Mouse (Mus musculus) embryonic facial prominence, embryonic 10.5 days (tissue): ENCODE results near the gene Zfp760. TPM values are rescaled to one million over a fixed set of nuclear protein-coding genes. Genes with fewer than 3 reads are reported as not detected.
A peak's percentile ranks its signal among the peaks of the same experiment; 100 is the strongest.

Experiments
- DNase-seq: peaks from one replicate; pipeline ENCODE4 v3.0.0-alpha.2; 2017; ENCODE audit warnings: low spot score
- H3K27ac ChIP-seq: fragments of 300-500 bp; sonication (generic); replicated peaks from 2 replicates; pipeline ENCODE4 v1.5.1; 2016; ENCODE audit warnings: mild to moderate bottlenecking
- H3K27me3 ChIP-seq: fragments of 300-500 bp; sonication (generic); replicated peaks from 2 replicates; pipeline ENCODE4 v1.6.1; 2016; ENCODE audit warnings: low read depth, mild to moderate bottlenecking; ENCODE audit not compliant: poor library complexity, severe bottlenecking
- H3K36me3 ChIP-seq: fragments of 300-500 bp; sonication (generic); replicated peaks from 2 replicates; pipeline ENCODE4 v1.6.1; 2016; ENCODE audit warnings: mild to moderate bottlenecking, moderate library complexity
- H3K4me1 ChIP-seq: fragments of 300-500 bp; sonication (generic); 2 replicates; pipeline ENCODE4 v1.6.1; 2016
- H3K4me3 ChIP-seq: fragments of 300-500 bp; sonication (generic); 2 replicates; pipeline ENCODE4 v1.5.1; 2016; ENCODE audit warnings: mild to moderate bottlenecking, moderate library complexity
- H3K9me3 ChIP-seq: fragments of 300-500 bp; sonication (generic); 2 replicates; pipeline ENCODE4 v1.6.1; 2016; ENCODE audit warnings: mild to moderate bottlenecking
- WGBS: fragments of 180-500 bp; shearing (Covaris S2); methylation state at CpG from one replicate; pipeline ENCODE4 v1.1.7; 2016; 5-methylcytosine and 5-hydroxymethylcytosine counted together
- polyA plus RNA-seq: library from polyadenylated mRNA; unstranded; fragments of >200 nt; fragmentation: Nextera tagmentation; extraction: Ambion mirVana; gene quantifications from 2 replicates; pipeline ENCODE4 v1.2.1, GENCODE M21; 2016

Zfp760 gene
- polyA plus RNA-seq, 1 experiment from 2014 or later, result 19.7 TPM

DNA sequence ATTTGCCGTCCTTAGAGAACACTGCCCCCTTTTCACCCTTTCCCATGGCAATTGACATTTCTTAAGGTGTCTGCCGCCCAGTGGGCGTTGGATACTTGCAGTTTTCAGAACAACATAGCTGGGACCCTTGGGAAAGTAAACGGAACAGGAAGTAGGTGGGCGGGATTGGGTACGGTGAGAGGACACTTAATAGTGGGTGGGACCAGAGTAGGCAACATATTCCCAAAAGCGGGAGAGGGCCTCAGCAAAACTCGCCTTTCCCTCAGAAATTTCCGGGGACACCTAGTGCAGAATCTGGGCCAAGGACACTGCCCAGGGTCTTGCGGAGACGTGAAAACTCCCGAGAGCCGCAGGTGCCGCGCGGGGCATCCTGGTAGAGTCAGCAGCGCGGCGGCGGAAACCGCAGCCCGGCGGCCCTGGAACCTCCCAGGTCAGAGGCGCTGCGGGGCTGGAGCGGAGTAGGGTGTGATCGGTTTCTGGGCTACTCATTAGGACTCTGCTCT, 26.0 kb downstream of the Zfp760 start:
- Histone ChIP-seq H3K36me3 (peaks cover 19% of the 10 kb centered on the region), H3K4me1 (peaks cover 4% of the 10 kb centered on the region), H3K27ac (peak overlapping the region; percentile 91), H3K27me3 (no peaks in the 10 kb centered on the region), H3K9me3 (no peaks in the 10 kb centered on the region), H3K4me3 (peak overlapping the region; percentile 76)
- peak; percentile 82 for DNase-seq
- WGBS, result under 1% methylated on average over 27 of the region's 27 CpGs

GRCm38 (mm10) chr17:21752791-21753190, 45.2 kb downstream of the Zfp760 start:
- H3K36me3 ChIP-seq, result peaks cover 4% of the 10 kb centered on the region; the same call in 1 of the 2 replicates
- H3K9me3 ChIP-seq, result no peaks in the 10 kb centered on the region
- no peak overlapping the region for H3K4me3 ChIP-seq
- DNase-seq, result no peak
- peaks cover 8% of the 10 kb centered on the region for H3K4me1 ChIP-seq
- peaks cover 12% of the 10 kb centered on the region for H3K27me3 ChIP-seq
- H3K27ac ChIP-seq, result no peak overlapping the region
- WGBS, result 79% methylated on average over 2 of the region's 2 CpGs

DNA sequence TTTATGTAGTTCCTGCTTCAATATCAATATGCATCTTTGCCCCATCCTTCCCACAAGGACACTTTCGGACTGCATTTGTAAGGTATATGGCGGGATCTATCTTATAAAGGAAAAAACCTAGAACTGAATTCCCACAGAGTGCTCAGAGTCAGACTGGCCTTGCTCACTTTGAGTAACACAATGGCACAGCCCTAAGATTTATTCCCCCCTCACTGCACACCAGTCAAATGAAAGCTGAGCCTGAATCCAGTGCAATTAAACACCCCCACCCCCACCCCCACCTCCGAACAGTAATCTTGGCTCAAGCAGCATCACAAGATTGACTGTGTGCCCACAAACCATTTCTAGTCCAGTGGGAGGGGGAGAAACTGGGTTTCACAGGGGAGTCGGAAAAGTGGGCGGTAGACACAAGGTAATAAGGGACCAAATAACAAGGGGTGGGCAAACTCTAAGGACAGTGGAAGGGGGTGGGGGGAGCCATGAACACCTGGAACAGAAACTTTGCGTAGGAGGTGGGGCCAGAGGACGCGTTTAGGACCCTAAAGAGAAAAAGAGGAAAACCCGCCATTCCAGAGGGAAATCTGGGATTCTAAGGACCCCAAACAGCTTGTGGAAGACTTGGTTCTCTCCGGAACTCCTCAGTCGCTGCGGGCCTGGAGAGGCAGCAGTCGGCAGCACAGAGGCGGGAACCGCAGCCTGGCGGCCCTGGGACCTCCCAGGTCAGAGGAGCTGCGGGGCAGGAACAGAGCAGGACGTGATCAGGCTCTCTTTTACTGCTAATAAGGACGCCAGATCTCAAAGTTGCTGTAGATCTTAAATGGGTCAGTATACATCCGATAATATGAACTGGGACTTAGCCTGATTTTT, 46.0 kb downstream of the Zfp760 start:
- no peaks in the 10 kb centered on the region for H3K36me3 ChIP-seq
- no peak overlapping the region; the same call in 1 of the 2 replicates for H3K27ac ChIP-seq
- H3K9me3 ChIP-seq, result no peaks in the 10 kb centered on the region
- peaks cover 8% of the 10 kb centered on the region for H3K4me1 ChIP-seq
- WGBS, result 14% methylated on average over 20 of the region's 20 CpGs
- peak; percentile 52 for DNase-seq
- H3K27me3 ChIP-seq, result peaks cover 12% of the 10 kb centered on the region
- peak overlapping the region; percentile 57 for H3K4me3 ChIP-seq

DNA sequence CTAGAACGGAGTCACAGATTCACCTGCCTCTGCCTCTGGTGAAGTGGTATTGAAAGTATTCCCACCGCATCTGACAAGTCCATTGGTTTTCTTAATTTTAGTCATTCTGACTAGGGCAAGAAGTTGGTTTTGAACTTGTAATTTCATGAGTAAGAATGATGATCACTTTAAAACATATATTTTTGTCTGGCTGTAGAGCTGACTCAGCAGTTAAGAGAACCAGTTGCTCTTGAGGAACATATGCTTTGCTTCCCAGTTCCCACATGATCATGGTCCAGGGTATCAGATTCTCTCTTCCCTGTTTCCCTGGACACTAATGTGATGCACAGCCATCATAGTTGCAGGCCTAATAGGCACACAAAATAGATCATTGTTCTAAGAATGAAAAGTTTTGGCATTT, 62.8 kb downstream of the Zfp760 start:
- WGBS, result 86% methylated on average over 2 of the region's 2 CpGs
- Histone ChIP-seq H3K4me3 (no peak overlapping the region), H3K9me3 (no peaks in the 10 kb centered on the region), H3K4me1 (no peaks in the 10 kb centered on the region), H3K36me3 (no peaks in the 10 kb centered on the region), H3K27me3 (no peaks in the 10 kb centered on the region), H3K27ac (no peak overlapping the region)
- no peak for DNase-seq

Other genes with a start within 250 kb of the Zfp760 start
- gene Zfp53, start 218.7 kb upstream of the Zfp760 start, polyA plus RNA-seq, result 8.6 and 9.5 TPM in 2 replicates
- 2.8 and 3.0 TPM in 2 replicates for gene Zfp52, start 172.2 kb upstream of the Zfp760 start, polyA plus RNA-seq
- gene Zfp948, start 140.7 kb upstream of the Zfp760 start, polyA plus RNA-seq, result 14.6 and 14.9 TPM in 2 replicates
- 4.2 and 4.3 TPM in 2 replicates for gene Zfp983, start 57.1 kb upstream of the Zfp760 start, polyA plus RNA-seq
- 5.7 and 9.0 TPM in 2 replicates for gene Gm10226, start 15.9 kb upstream of the Zfp760 start, polyA plus RNA-seq
- 6.1 and 7.7 TPM in 2 replicates for gene Zfp229, start 23.1 kb downstream of the Zfp760 start, polyA plus RNA-seq
- 7.1 and 7.2 TPM in 2 replicates for gene Zfp820, start 138.0 kb downstream of the Zfp760 start, polyA plus RNA-seq
- 6.5 and 7.5 TPM in 2 replicates for gene Zfp995, start 202.2 kb downstream of the Zfp760 start, polyA plus RNA-seq